Mouse (Mus musculus): Measurements from ENCODE around the gene Tas2r107.
"Not testable (repeated sequence)": the region's sequence is repeated elsewhere in the genome, so short reads cannot be mapped to it uniquely, and the experiment has no call there.

The Tas2r107 gene

GRCm38 (mm10) chr6:131660049-131660448 is at the start of gene Tas2r107:
Gene Tas2r107 (minus strand): TSS chr6:131660149.
- no peak for DNase-seq

GRCm38 (mm10) chr6:131689963-131690362 is 30.0 kb upstream of the Tas2r107 start, which contains the start of gene Tas2r114:
Gene Tas2r114 (minus strand): TSS chr6:131690063.
- DNase-seq = no peak

DNA sequence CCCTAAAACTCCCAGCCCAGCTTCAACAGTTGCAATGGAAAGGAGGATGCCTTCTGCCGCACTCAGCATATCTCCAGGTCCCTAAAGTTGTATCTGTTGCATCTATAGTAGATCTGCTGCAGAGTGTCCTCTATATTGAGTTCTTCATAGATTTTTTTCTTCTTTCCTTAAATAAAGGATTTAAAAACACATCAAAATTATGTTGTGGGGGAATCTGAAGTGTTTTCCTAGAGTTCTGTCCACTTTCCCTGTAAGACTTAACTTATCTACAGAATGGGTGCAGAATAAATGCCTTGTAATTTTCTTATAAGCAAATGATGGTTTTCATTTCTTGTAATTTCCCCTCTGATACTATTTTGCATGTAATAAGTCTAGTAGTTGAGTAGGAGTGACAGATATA is 27.4 kb upstream of the Tas2r107 start, which contains the start of gene Tas2r105:
Gene Tas2r105, minus strand, starts transcription at position 101 of the 400 bp plus-strand sequence.
- DNase-seq = no peak

GRCm38 (mm10) chr6:131685644-131686043 is 25.7 kb upstream of the Tas2r107 start, which contains the start of gene Tas2r104:
Gene Tas2r104 (minus strand): TSS chr6:131685744.
- no peak for DNase-seq

- DNase-seq = no peak
Observed at GRCm38 (mm10) chr6:131678786-131679185, 18.8 kb upstream of the Tas2r107 start, which contains the start of gene Tas2r106. Gene Tas2r106 (minus strand): TSS chr6:131678886.

DNA sequence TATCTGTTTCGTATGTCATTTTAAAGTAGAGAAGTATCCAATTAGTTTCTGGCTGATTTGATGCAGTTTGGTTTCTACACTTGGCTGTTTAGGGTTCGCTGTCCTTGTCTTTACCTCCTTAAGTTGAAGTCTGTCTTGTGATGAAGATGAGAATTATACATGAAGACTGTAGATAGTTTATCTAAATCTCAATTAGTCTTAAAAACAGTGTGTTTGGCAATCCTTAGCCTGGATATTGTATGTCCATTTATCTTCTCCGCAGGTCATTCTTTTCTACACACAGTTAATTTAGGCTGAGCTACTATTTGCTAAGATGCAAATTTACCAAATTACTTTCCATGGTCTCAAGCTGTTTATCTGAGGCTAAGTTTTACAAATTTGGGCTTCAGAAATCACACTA is 29.1 kb downstream of the Tas2r107 start, which contains the start of gene Tas2r130:
Gene Tas2r130, minus strand, starts transcription at position 101 of the 400 bp plus-strand sequence.
- DNase-seq = no peak

DNA sequence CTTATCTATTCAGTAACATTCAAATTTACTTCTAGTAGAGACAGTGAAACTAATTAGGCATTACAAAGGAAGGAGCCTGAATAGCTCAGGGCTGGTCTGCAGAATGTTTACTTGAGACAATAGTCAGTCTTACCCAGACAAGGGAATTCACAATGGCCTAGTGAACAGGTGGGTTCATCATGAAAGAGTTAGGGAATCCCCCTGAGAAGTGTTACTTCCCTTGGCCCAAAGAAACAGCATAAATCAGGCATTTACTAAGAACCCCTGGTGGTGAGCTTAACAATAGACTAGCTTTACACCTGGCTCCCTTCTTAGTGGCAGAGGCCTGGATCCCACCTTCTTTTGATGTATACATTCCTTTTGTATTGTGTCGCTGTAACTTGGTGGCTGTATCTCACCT is 50.0 kb downstream of the Tas2r107 start:
- not testable (repeated sequence) for DNase-seq

All from cerebellum, adult 9-10 months (tissue).